Mouse (Mus musculus) left cerebral cortex, postnatal 10 days (tissue): ENCODE data around the gene Fgfr4. TPM values are rescaled to one million over a fixed set of nuclear protein-coding genes. Genes with fewer than 3 reads are reported as not detected.
"Not testable (repeated sequence)": the region's sequence is repeated elsewhere in the genome, so short reads cannot be mapped to it uniquely, and the experiment has no call there.

Experiments used
- DNase-seq, 2 experiments: peaks; one replicate each; pipeline ENCODE4 v3.0.0; 2021 to 2022; ENCODE audit warnings: low spot score in 2 of 2, mixed read lengths in 1 of 2; ENCODE audit errors: extremely low spot score in 1 of 2
- intact Hi-C: fragments of 180-260 bp; cut with DNase I; formaldehyde crosslinking; loops from one replicate; pipeline ENCODE4 v1.15.1; 2025
- total RNA-seq, 2 experiments: library from RNA; stranded (reverse); gene quantifications; 2 replicates each; pipeline ENCODE4 v1.2.3; 2021

Gene Fgfr4
- total RNA-seq, 2 experiments from 2014 or later = 0.64 to 1.3 TPM

DNA sequence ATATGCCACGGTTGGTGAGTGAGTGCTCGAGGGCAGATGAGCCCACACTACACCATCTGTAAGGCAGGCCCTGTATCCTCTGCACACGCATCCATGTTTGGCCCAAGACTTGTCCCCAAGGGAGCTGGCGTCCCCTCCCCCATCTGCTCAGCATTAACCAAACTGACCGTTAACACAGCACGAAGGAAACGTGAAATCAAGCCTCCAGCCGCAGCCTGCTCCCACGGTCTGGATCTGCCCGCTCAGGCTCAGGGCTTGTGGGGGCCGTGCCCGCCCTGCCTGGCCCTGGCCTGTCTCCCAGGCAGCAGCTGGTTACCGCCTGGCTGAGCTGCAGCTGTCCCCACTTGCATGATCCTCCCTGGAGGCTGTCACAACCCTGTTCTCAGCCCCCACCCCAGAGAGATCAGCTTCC is 16.5 kb downstream of the Fgfr4 start:
- DNase-seq = peak in 1 of 2 experiments; percentile 74
- intact Hi-C loops = no loop called here

DNA sequence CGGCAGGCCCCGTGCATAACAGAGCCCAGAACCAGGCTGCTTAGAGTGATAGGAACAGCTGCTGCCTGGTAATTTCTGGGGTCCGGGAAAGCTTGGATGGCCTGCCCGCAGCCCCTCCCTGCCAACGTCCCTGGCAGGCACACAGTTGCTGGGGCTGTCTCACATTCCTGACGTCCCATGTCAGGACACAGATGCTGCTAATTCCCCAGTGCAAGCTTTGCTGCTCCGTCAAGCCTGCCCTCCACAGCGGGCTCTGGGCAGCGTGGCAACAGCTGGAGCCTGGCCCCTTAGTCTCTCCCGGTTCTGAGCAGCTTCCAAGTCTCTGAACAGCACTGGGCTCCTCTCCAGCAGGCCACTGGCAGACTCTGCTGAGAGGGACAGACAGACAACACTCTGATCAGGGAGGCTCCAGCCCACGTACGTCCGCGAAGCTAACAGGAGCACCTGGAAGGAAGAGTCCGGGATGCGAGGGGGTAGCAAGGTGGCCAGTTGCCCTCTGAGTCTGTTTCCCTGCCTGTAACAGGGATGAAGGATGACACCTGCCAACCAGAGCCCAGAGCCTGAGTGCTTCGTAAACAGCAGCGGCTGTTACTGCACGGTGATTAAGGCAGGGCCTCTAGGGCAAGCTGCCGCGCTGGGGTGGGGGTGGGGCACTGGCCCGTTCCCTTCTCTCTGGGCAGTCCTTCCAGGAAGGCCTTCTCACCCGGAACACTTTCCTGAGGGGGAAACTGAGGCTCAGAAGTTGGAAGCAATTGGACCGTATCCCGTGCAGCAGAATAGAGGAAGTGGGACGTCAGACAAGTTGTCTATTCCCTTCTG is 19.3 kb downstream of the Fgfr4 start:
- intact Hi-C loops = loop anchor here (10.0 kb wide), 1 partner anchor 457 kb away; no protein-coding TSS in a partner anchor
- peak; percentile 57 to 75 for DNase-seq

DNA sequence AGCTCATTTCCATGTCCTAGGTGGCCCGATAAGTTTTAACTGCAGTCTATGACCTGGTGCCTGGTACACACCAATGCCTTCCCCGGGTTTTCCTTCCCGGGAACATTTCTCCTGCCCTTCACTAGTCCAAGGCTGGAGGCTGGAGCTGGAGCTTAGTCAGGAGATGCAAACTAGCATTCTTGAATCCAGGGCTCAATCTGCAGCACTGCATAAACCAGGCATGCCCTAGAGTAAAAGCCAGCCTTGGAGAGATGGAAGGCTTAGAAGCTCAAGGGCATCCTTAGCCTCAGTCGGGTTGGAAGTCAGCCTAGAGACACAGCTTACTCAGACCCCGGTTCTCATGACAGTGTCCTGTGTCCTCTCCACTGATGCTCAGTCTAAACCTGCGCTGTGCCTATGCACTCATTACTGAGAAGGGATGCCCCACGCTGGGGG is 19.9 kb downstream of the Fgfr4 start:
- DNase-seq = peak in 1 of 2 experiments; percentile 15
- intact Hi-C loops = loop anchor here (10.0 kb wide), 1 partner anchor 458 kb away; no protein-coding TSS in a partner anchor

DNA sequence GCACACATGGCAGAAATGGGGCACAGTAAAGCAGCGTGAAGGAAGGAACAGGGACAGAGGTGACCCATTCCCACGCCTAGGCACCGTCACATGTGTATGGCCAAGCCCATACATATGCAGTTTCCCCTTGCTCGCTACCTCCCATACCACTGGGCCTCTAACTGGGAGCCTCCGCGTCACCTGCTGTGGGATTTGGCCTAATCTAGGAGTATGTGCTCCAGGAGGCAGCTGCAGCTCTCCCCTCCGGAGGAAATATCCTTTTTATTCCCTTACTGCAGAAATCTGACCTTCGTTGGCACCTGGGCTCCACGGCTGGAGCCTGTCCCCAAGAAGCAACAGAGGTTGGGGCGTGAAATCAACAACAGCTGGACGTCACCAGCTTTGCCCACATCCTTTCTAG is 21.9 kb downstream of the Fgfr4 start:
- DNase-seq = peak in 1 of 2 experiments; percentile 15
- intact Hi-C loops = loop anchor here (10.0 kb wide), 1 partner anchor 460 kb away; no protein-coding TSS in a partner anchor

DNA sequence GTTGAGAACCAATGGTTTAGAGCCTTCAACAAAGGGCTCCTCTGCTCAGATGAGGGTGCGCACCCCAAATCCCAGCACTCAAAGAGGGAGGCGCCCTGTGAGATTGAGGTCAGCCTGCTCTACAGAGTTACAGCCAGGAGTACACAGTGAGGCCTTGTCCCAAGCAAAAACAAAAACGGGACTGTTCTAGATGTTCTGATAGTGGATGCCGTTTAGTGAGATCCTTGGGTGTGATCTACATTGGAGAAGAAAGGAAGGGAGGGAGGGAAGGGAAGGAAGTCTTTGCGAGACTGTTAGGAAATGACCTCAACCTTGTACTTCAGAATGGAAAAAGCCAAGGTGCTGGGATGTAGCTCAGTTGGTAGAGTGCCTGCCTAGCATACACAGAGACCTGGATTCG is 23.8 kb downstream of the Fgfr4 start:
- peak in 1 of 2 experiments; percentile 7 for DNase-seq
- intact Hi-C loops = loop anchor here (5.0 to 10.0 kb wide), 3 partner anchors 39 to 461 kb away; no protein-coding TSS in a partner anchor

DNA sequence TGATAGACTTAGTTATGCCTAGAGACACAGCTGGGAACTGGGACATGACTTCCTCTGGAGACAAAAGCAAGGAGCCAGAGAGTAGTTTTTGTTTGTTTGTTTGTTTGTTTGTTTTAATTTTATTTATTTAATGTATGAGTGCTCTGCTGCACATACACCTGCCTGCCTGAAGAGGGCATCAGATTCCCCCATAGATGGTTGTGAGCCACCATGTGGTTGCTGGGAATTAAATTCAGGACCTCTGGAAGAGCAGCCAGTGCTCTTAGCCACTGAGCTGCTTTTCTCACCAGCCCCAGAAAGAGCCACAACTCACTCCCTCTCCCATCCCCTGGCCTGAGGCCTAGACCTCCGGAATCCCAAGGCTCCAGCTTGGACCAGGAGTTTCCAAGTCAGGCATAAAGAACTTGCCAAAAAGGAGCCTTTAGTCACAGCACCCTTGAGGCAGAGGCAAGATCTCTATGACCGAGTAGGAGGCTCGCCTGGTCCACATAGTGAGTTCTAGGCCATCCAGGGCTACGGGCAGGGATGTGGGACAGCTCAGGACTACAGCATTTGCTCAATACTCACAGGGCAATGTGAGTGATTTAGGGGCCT is 25.6 kb downstream of the Fgfr4 start:
- intact Hi-C loops = loop anchor here (5.0 to 10.0 kb wide), 3 partner anchors 41 to 463 kb away; no protein-coding TSS in a partner anchor
- DNase-seq = no peak

DNA sequence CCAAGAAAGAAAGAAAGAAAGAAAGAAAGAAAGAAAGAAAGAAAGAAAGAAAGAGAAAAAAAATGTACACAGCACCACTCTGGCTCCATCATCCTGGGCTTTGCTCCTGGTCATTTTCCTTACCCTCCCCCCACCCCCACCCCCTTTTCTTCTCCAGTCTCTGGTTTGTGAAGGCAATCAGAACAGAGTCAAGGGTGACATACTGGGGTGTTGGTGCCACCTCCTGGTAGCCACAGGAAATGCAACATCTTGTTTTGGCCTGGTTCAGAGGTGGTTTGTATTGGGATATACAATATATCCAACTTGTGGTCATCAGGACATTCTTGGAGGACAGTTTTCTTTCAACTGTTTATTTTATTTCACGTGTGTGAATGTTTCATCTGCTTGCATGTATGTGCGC is 26.1 kb downstream of the Fgfr4 start:
- peak; percentile 64 to 70 for DNase-seq
- intact Hi-C loops = loop anchor here (5.0 to 10.0 kb wide), 3 partner anchors 41 to 464 kb away; no protein-coding TSS in a partner anchor

DNA sequence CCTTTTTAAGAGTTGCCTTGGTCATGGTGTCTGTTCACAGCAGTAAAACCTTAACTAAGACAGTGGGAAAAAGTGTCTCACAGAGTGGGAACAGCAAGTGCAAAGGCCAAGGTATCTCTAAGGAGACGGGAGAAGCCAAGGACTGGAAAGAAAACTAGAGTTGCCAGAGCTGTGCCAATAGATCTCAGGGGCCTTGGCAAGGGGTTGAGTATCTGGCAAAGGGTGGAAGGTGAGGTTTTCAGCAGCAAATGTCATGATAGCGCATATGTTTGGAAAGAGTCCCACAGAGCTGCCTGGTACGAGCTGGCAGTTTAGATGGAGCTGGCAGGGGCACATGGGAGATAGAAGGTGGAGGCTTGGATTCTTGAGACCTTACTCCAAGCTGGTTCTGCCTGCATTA is 27.2 kb downstream of the Fgfr4 start:
- intact Hi-C loops = loop anchor here (5.0 to 10.0 kb wide), 3 partner anchors 42 to 465 kb away; no protein-coding TSS in a partner anchor

DNA sequence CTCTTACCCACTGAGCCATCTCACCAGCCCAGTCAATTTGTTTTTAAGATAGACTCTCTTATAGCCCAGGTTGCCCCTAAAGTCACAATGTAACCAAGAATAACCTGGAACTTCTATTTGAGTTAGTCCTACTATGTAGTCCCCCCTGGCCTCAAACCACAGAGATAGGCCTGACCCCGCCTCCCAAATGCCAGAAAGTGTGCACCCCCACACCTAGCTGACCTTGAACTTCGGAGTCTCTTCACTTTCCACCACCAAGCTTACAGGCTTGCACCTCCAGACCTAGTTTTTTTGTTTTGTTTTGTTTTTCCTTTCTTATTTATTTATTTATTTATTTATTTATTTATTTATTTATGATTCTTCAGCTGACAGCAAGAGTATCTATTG is 29.3 kb downstream of the Fgfr4 start:
- intact Hi-C loops = no loop called here
- DNase-seq = no peak

More for the DNA sequence above, 27.2 kb downstream of the Fgfr4 start:
- no peak for DNase-seq

DNA sequence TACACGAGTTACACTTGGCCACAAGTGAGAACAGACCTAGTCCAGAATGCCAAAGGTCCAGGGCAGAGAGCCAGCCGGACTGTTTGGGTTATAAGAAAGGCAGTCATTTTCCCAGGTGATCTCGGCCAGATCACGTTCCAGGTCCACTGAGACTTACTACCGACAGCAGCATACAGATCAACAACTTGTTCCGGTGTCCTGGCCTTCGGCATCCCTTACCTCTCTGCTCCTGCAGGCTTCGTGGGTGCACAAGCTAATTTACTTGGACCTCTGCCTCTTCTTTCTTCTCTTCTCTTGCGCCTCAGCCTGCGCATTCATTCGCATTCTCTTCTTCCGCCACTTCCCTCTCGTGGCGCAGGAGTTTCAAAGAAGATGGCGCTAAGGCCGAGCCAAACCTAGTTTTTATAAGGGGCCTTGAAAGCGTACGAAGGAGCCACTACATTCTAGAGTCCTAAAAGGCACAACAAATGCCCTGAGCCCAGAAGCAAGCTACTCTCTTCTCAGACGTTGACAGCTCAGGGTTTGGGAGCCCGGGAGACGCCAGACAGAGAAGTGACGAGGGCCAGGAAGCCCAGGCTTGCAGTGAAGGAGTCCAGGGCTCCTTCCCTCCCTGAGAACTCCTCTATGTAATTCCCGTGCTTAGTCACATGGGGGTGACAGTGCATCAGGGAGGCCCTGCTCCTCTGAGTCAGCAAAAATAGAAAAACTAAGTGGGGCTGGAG is 29.9 kb downstream of the Fgfr4 start:
- intact Hi-C loops = no loop called here

DNA sequence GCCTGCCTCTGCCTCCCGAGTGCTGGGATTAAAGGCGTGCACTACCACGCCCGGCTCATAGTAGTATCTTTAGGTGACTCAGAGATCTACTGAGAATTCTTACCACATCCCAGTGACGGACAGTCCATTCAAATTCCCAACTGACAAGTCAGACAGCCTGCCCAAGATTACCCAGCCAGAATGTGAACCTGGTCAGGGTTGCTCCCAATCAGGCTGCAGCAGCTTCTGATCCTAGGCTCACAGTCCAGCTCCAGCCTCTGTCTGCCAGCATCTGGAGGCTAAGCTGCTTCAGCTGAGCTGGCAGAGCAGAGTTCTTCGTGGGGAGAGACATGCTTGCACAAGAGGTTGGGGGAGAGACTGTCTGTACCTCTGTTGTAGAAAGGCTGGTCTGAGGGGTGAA is 30.9 kb downstream of the Fgfr4 start:
- intact Hi-C loops = no loop called here
- no peak for DNase-seq

More for the DNA sequence above, 29.9 kb downstream of the Fgfr4 start:
- peak; percentile 62 to 77 for DNase-seq

DNA sequence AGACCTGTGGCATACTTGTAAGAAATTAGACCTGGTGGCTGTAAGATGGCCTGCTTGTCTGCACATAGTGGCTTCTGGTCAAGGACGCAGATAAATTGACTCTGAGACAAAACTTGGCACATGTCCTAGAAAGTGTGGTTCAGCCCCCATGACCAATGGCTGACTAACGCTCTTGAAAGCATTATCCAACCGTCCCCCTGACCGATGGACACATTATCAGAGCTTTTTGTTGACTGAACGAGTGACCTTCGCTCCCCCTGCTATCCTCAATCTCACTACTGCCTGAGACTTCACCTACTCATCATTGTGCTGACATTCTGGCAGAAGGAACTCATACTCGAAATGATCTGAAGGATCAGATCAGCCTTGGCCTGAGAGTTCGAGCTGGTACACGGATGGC is 34.6 kb downstream of the Fgfr4 start:
- intact Hi-C loops, DNase-seq: not testable (repeated sequence)

DNA sequence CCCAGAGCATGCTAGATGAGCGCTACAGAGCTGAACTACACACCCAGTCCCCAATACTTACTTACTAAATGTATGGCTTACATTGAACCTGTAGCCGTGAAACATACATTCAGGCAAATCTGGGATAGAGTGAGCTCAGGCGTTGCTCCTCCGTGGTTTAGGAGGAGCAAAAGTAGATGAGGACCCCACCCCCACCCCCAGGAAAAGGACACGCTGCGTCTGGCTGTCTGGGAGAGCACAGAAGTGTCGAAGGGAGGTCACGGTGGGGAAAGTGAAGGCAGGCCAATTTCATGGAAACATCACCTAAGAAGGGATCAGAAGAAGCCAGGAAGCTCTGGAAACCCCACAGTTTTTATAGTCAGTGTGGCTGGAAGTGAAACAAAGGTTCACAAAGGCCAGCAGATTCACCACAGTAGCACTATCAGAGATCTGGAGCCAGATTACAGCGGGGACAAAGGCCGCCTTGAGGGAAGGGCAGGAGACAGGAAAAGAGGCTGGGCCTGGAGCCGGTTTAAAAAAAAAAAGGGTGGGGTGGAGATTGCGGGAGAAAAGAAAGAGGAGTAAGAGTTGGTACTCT is 37.2 kb downstream of the Fgfr4 start:
- intact Hi-C loops = no loop called here

DNA sequence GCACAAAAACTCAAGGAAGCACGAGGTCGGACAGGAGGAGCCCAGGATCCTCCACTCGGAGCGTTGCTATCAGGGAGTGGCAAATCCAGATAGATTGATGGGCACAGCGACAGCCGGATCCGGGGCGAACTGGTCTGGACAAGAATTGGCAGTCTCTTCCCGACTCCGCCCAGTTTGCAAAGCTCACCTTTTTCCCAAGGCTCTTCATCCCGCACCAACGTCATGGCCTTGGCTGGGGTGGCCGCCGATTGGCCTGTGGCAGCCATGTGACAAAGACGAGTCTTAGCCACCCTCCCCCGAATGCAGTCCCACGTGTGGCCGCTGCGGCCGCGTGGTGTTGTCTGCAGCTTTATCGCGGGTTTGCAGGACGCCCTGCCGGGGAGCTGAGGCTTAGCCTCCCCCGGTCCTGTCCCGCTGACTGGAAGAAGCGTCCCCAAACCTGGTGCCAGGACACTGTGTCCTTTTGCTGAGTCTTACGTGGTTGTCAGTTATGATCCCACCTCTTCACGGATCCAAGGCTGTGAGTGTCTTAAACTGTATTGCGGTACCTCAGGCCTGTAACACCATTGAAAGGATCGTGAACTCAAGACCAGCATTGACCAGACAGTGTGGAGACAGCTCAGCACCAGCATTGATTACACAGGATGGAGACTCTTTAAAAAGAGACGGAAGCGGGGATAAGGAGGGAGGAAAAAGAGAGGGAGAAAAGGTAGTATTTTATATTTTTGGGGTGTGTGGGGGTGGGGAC is 37.9 kb downstream of the Fgfr4 start:
- intact Hi-C loops = no loop called here
- DNase-seq = peak; percentile 93 to 97

More for the DNA sequence above, 37.2 kb downstream of the Fgfr4 start:
- DNase-seq = no peak

DNA sequence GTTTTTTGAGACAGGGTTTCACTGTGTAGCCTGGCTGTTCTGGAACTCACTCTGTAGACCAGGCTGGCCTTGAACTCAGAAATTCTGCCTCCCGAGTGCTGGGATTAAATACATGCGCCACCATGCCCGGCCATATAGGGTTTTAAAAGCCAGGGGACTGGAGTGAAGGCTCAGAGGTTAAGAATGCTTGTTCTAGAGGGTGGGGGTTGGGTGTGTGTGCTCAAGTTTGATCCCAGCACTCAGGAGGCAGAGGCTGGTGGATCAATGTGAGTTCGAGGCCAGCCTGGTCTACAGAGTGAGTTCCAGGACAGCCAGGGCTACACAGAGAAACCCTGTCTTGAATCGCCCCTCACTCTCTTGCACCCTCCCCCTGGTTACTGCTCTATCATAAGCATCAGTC is 39.1 kb downstream of the Fgfr4 start:
- intact Hi-C loops = no loop called here
- no peak for DNase-seq

DNA sequence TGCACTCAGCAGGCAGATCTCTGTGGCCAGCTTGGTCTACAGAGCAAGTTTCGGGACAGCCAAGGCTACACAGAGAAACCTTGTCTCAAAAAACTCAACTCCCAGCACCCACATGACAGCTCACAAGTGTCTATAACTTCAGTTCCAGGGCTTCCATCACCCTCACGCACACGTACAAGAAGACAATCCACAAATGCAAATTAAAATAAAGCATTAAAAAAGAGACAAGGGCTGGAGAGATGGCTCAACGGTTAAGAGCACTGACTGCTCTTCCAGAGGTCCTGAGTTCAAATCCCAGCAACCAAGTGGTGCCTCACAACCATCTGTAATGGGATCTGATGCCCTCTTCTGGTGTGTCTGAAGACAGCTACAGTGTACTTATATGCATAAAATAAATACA is 50.3 kb downstream of the Fgfr4 start:
- intact Hi-C loops, DNase-seq: not testable (repeated sequence)

DNA sequence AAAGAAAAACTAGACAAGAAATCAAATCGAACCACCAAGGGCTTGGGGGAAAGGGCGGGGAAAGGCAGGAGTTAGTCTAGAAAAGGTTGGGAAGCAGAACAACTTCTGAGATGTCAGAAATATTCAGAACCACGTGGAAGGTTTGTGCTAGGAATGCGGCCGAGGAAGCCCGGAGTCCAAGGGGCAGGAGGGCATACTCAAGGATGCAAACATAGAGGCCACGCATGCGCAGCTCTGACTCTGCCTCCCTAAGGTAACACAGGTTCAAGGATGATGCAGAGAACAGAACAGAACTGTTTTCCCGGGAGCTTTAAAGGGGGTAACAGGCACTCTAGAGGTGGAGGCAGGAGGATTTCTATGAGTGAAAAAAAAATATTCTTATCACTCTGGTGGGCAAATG is 51.3 kb downstream of the Fgfr4 start:
- no peak for DNase-seq

More for the DNA sequence above, 51.3 kb downstream of the Fgfr4 start:
- intact Hi-C loops = no loop called here
